Mouse (Mus musculus): ENCODE measurements at regions not wholly inside any gene's neighbourhood (a gene's known extent, or its start where the extent isn't known, plus 50 kb on each side); places are given as distances from the start of the nearest gene placed in this dataset.

DNA sequence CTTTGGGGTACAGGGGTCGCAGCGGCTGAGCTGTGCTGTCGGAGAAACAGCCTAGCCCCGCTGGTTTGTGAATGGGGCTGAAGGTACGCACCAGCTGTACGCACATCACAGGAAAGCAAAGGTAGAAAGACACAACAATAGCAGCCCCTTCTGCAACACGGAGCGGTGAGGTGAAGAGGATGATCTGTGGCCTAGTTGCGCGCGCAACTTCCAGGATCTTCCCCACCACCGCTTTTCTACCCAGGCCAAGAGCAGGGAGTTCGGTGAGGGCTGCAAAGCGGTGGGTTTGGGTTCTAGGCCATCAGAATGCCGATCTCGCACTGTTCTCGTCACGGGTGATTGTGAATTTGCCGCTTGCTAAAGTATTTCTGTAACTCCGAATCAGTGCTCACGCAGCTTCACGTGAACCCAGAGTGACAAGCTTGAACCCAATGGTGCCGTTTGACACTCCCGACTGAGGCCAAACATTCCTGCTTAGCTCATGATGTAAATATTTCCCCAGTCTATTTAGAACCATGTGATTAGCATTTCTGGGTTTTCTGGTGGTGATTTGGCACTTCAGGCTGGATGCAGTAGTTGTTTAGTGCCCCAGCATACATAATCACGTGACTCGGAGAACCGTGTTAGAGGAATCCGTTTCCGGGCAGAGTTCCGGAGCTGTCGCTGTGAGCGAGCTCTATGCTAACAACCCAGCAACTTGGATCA, 54.7 kb downstream of the Cryaa start:
- Histone ChIP-seq H3K79me2 (ENCODE audit: control insufficient read depth, insufficient read depth) (no peaks in the 10 kb centered on the region), H3K4me2 (ENCODE audit: low read depth) (no peak overlapping the region), H3K4me3 (no peak overlapping the region), H3ac (ENCODE audit: control insufficient read depth, insufficient read length) (no peak overlapping the region), H3K36me3 (ENCODE audit: control insufficient read depth, insufficient read depth) (no peaks in the 10 kb centered on the region), H3K27me3 (ENCODE audit: control insufficient read depth, insufficient read depth, insufficient read length) (no peaks in the 10 kb centered on the region)
- no peak for TF ChIP-seq USF1 (IDR thresholded peaks at IDR 0.05; ENCODE audit: low read depth)
- no peak for TF ChIP-seq MYOG (IDR thresholded peaks at IDR 0.05; ENCODE audit: control insufficient read depth in 1 of 3, insufficient read depth in 1 of 3, insufficient read length in 2 of 3, low read depth in 2 of 3)
- no peak for TF ChIP-seq REST (IDR thresholded peaks at IDR 0.05; ENCODE audit: insufficient read depth, insufficient read length)
- TF ChIP-seq POLR2AphosphoS2 (IDR thresholded peaks at IDR 0.05; ENCODE audit: insufficient read length, low read depth), result no peak
- no peak for TF ChIP-seq MAX (IDR thresholded peaks at IDR 0.05; ENCODE audit: low read depth)
- TF ChIP-seq SRF (IDR thresholded peaks at IDR 0.05; ENCODE audit: control insufficient read depth, insufficient read length, low read depth), result no peak
- TF ChIP-seq POLR2A (IDR thresholded peaks at IDR 0.05; ENCODE audit: insufficient read length, low read depth), result no peak
- TF ChIP-seq TCF12 (IDR thresholded peaks at IDR 0.05; ENCODE audit: insufficient read depth, poor library complexity, severe bottlenecking), result no peak
- no peak for TF ChIP-seq CEBPB (IDR thresholded peaks at IDR 0.05; ENCODE audit: insufficient read depth, poor library complexity, severe bottlenecking)

DNA sequence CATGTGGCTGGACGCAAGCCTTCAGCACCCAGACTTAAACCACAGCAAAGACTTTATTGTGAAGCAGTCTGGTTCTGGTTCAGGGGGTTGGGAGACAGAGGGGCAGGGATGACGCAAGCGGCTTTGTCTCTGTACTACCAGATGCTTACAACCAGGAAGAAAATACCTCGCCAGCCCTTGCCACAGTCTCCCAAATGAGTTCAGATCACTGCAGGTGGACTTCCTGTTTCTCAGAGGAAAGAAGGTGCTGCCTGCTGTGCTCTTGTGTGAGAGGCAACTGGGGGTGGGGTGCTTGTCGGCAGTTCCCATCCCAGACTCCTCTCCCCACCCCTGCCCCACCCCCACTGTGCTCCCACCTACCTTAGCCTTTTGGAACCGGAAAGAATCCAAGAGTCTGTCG, 56.9 kb downstream of the Cryaa start:
- TF ChIP-seq E2F4 (IDR thresholded peaks at IDR 0.05; ENCODE audit: insufficient read depth) (no peak), POLR2AphosphoS2 (IDR thresholded peaks at IDR 0.05; ENCODE audit: insufficient read length, low read depth) (no peak), MYOD1 (IDR thresholded peaks at IDR 0.05; ENCODE audit: control insufficient read depth in 1 of 3, insufficient read length in 2 of 3, low read depth in 2 of 3) (no peak), CEBPB (IDR thresholded peaks at IDR 0.05; ENCODE audit: insufficient read depth, poor library complexity, severe bottlenecking) (no peak), USF1 (IDR thresholded peaks at IDR 0.05; ENCODE audit: low read depth) (no peak), SRF (IDR thresholded peaks at IDR 0.05; ENCODE audit: control insufficient read depth, insufficient read length, low read depth) (no peak)
- H3K27me3 ChIP-seq (ENCODE audit: control insufficient read depth, insufficient read depth, insufficient read length), result no peaks in the 10 kb centered on the region
- no peak overlapping the region for H3K4me2 ChIP-seq (ENCODE audit: low read depth)
- H3K36me3 ChIP-seq (ENCODE audit: control insufficient read depth, insufficient read depth), result no peaks in the 10 kb centered on the region
- no peak overlapping the region for H3K4me3 ChIP-seq
- H3ac ChIP-seq (ENCODE audit: control insufficient read depth, insufficient read length), result no peak overlapping the region
- H3K79me2 ChIP-seq (ENCODE audit: control insufficient read depth, insufficient read depth), result no peaks in the 10 kb centered on the region

DNA sequence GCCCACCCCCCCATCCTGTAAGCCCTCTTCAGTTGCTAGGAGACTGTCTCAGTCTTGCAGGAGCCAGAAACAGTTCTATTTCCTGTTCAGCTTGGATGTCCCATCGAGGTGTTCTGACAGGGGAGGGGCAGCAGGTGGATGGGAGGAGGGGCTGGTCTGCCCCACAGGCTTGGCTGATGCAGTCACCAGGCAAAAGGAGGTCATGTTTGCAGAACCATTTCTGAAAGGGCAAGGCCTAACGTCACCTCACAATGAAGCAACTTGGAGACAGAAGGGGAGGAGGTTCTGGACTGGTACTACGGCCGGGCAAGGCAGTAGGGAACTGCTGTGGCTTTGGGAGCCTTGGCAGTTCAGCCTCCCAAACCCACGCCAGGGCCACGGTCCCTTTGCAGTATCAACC, 59.1 kb downstream of the Cryaa start:
- H3K4me3 ChIP-seq, result no peak overlapping the region
- TF ChIP-seq MAX (IDR thresholded peaks at IDR 0.05; ENCODE audit: low read depth) (no peak), MYOG (IDR thresholded peaks at IDR 0.05; ENCODE audit: control insufficient read depth in 1 of 3, insufficient read depth in 1 of 3, insufficient read length in 2 of 3, low read depth in 2 of 3) (peak in 1 of 3 experiments; percentile 55), MYOD1 (IDR thresholded peaks at IDR 0.05; ENCODE audit: control insufficient read depth in 1 of 3, insufficient read length in 2 of 3, low read depth in 2 of 3) (peak in 1 of 3 experiments; percentile 81), POLR2AphosphoS2 (IDR thresholded peaks at IDR 0.05; ENCODE audit: insufficient read length, low read depth) (no peak)
- no peaks in the 10 kb centered on the region for H3K36me3 ChIP-seq (ENCODE audit: control insufficient read depth, insufficient read depth)
- no peak overlapping the region for H3K4me2 ChIP-seq (ENCODE audit: low read depth)
- no peak overlapping the region for H3ac ChIP-seq (ENCODE audit: control insufficient read depth, insufficient read length)
- no peaks in the 10 kb centered on the region for H3K79me2 ChIP-seq (ENCODE audit: control insufficient read depth, insufficient read depth)
- no peaks in the 10 kb centered on the region for H3K27me3 ChIP-seq (ENCODE audit: control insufficient read depth, insufficient read depth, insufficient read length)

DNA sequence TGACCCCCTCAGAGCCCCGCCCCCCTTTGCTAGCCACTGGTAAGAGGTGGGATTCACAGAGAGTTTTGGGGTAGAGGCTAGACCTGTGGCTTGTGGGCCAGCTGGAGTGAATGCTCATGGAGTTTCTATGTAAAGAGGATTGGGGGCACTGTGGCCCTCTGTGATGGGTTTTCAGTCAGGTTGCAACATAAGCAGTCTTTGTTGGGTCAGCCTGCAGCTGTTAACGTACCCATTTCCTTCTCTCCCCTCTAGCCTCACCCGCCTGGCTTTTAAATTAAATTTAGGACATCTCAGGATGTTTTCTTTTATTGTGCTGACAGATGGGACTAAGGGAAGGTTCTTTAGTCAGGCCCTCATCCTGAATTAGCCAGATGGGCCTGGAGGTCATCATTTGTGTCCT, 60.6 kb downstream of the Cryaa start:
- H3K36me3 ChIP-seq (ENCODE audit: control insufficient read depth, insufficient read depth), result no peaks in the 10 kb centered on the region
- H3K27me3 ChIP-seq (ENCODE audit: control insufficient read depth, insufficient read depth, insufficient read length), result no peaks in the 10 kb centered on the region
- no peaks in the 10 kb centered on the region for H3K79me2 ChIP-seq (ENCODE audit: control insufficient read depth, insufficient read depth)
- H3K4me2 ChIP-seq (ENCODE audit: low read depth), result no peak overlapping the region
- no peak overlapping the region for H3K4me3 ChIP-seq
- TF ChIP-seq SRF (IDR thresholded peaks at IDR 0.05; ENCODE audit: control insufficient read depth, insufficient read length, low read depth) (no peak), MYOG (IDR thresholded peaks at IDR 0.05; ENCODE audit: control insufficient read depth in 1 of 3, insufficient read depth in 1 of 3, insufficient read length in 2 of 3, low read depth in 2 of 3) (peak in 2 of 3 experiments; percentile 37 to 40), MYOD1 (IDR thresholded peaks at IDR 0.05; ENCODE audit: control insufficient read depth in 1 of 3, insufficient read length in 2 of 3, low read depth in 2 of 3) (peak in 1 of 3 experiments; percentile 58), USF1 (IDR thresholded peaks at IDR 0.05; ENCODE audit: low read depth) (no peak), CEBPB (IDR thresholded peaks at IDR 0.05; ENCODE audit: insufficient read depth, poor library complexity, severe bottlenecking) (peak; percentile 88)
- no peak overlapping the region for H3ac ChIP-seq (ENCODE audit: control insufficient read depth, insufficient read length)

DNA sequence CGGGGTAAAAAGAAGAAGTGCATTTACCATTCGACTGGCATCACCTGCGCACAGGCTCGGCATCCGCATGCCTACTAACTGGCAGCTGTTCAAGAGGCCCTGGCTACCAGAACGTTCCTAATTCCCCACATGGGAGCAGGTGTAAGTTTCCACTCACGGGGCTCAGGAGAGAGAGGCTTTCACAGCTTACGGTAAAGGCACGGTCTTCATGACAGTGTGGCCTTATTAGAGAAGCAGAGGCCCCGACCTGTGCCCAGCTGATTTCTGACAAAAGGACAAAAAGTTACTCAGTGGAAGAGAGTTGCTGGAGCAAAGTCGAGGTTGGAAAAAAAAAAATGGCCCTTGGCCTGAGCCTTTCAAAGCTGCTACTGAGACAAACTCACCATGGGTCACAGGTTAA, 62.0 kb downstream of the Cryaa start:
- H3K4me3 ChIP-seq, result no peak overlapping the region
- H3K79me2 ChIP-seq (ENCODE audit: control insufficient read depth, insufficient read depth), result no peaks in the 10 kb centered on the region
- TF ChIP-seq MYOG (IDR thresholded peaks at IDR 0.05; ENCODE audit: control insufficient read depth in 1 of 3, insufficient read depth in 1 of 3, insufficient read length in 2 of 3, low read depth in 2 of 3), result peak in 1 of 3 experiments; percentile 23
- TF ChIP-seq MYOD1 (IDR thresholded peaks at IDR 0.05; ENCODE audit: control insufficient read depth in 1 of 3, insufficient read length in 2 of 3, low read depth in 2 of 3), result no peak
- no peak overlapping the region for H3K4me2 ChIP-seq (ENCODE audit: low read depth)
- no peaks in the 10 kb centered on the region for H3K27me3 ChIP-seq (ENCODE audit: control insufficient read depth, insufficient read depth, insufficient read length)
- no peak overlapping the region for H3ac ChIP-seq (ENCODE audit: control insufficient read depth, insufficient read length)
- no peaks in the 10 kb centered on the region for H3K36me3 ChIP-seq (ENCODE audit: control insufficient read depth, insufficient read depth)

All from myocyte (in vitro differentiated cells).